Mouse (Mus musculus) hindbrain, postnatal 0 days (tissue): ENCODE results near the gene Hepacam2. TPM values are rescaled to one million over a fixed set of nuclear protein-coding genes. Genes with fewer than 3 reads are reported as not detected.
"Not testable (repeated sequence)": the region's sequence is repeated elsewhere in the genome, so short reads cannot be mapped to it uniquely, and the experiment has no call there.

ENCODE experiments used
- ATAC-seq: fragments of 200-750 bp; cut with Nextera tagmentation; 2 replicates; pipeline ENCODE4 v1.8.0; 2017; ENCODE audit warnings: mild to moderate bottlenecking, moderate TSS enrichment, moderate library complexity
- DNase-seq: peaks from one replicate; pipeline ENCODE4 v3.0.0-alpha.2; 2015; ENCODE audit warnings: low spot score
- H3K27ac ChIP-seq: fragments of 300-500 bp; sonication (generic); 2 replicates; pipeline ENCODE4 v1.5.1; 2014; ENCODE audit warnings: mild to moderate bottlenecking
- H3K27me3 ChIP-seq: fragments of 300-500 bp; sonication (generic); 2 replicates; pipeline ENCODE4 v1.6.1; 2014; ENCODE audit warnings: low read length, mixed read lengths; ENCODE audit not compliant: insufficient read depth
- H3K36me3 ChIP-seq: fragments of 300-500 bp; sonication (generic); 2 replicates; pipeline ENCODE4 v1.6.1; 2014; ENCODE audit warnings: low read length, mixed read lengths; ENCODE audit not compliant: insufficient read depth
- H3K4me1 ChIP-seq: fragments of 300-500 bp; sonication (generic); 2 replicates; pipeline ENCODE4 v1.6.1; 2014; ENCODE audit warnings: antibody characterized with exemption, low read length, mixed read lengths; ENCODE audit not compliant: insufficient read depth
- H3K4me2 ChIP-seq: fragments of 300-500 bp; sonication (generic); 2 replicates; pipeline ENCODE4 v1.6.1; 2014; ENCODE audit warnings: low read depth, mild to moderate bottlenecking, low read length, moderate library complexity, mixed read lengths
- H3K4me3 ChIP-seq: fragments of 300-500 bp; sonication (generic); 2 replicates; pipeline ENCODE4 v1.5.1; 2014; ENCODE audit warnings: low read length
- H3K9ac ChIP-seq: fragments of 300-500 bp; sonication (generic); replicated peaks from 2 replicates; pipeline ENCODE4 v1.6.1; 2014; ENCODE audit warnings: mild to moderate bottlenecking, low read length, moderate library complexity, mixed read lengths
- H3K9me3 ChIP-seq: fragments of 300-500 bp; sonication (generic); 2 replicates; pipeline ENCODE4 v1.6.1; 2016; ENCODE audit warnings: low read length, mixed read lengths
- CTCF ChIP-seq: IDR thresholded peaks from 2 replicates; pipeline ENCODE4 v1.5.1; 2016; ENCODE audit warnings: antibody characterized with exemption, control low read depth, low read depth
- WGBS: fragments of 180-500 bp; shearing (Covaris S2); extraction: QIAGEN DNeasy Blood & Tissue Kit; methylation state at CpG from one replicate; pipeline ENCODE4 v1.1.7; 2014; 5-methylcytosine and 5-hydroxymethylcytosine counted together
- polyA plus RNA-seq: library from polyadenylated mRNA; unstranded; fragments of >200 nt; fragmentation: Nextera tagmentation; extraction: Ambion mirVana; gene quantifications from 2 replicates; pipeline ENCODE4 v1.2.1, GENCODE M21; 2015
- total RNA-seq: library from RNA; depleted of rRNA; stranded (reverse); fragments of >200 nt; gene quantifications from 2 replicates; pipeline ENCODE4 v1.2.3, GENCODE M21; 2014; rRNA removed

Hepacam2 gene
- total and polyA plus RNA-seq, 2 experiments from 2014 or later: 0.42 to 1.3 TPM

GRCm38 (mm10) chr6:3447404-3447803, 50.7 kb downstream of the Hepacam2 start:
- H3K4me1 ChIP-seq: no peaks in the 10 kb centered on the region
- H3K9ac ChIP-seq: no peak overlapping the region
- no peak overlapping the region for H3K27ac ChIP-seq
- ATAC-seq: peak; percentile 73
- no peaks in the 10 kb centered on the region for H3K36me3 ChIP-seq
- H3K4me2 ChIP-seq: no peak overlapping the region
- no peak overlapping the region for H3K4me3 ChIP-seq
- H3K9me3 ChIP-seq: no peaks in the 10 kb centered on the region
- H3K27me3 ChIP-seq: no peaks in the 10 kb centered on the region
- peak; percentile 81 for DNase-seq
- peak; percentile 99 for TF ChIP-seq CTCF
- 7% methylated on average over 5 of the region's 5 CpGs for WGBS

DNA sequence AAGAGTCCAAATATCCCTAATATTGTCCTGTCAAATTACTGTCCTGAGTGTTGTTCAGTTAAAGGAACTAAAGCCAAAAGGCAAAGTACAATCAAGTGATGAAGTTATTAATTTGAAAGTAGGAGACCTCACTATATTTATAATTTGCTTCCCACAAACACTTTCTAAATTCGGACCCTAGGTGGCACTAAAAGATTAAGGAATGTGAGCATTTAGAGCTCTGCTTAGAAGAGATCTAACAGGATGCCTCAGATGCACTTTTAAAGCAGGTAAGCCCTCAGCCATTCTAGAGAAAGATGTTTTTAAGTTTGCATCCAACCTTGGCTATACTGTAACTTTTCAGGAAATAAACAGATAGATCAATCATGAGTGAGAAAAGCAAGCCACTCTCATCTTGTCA, 54.2 kb downstream of the Hepacam2 start:
- Histone ChIP-seq H3K4me1 (no peaks in the 10 kb centered on the region), H3K36me3 (no peaks in the 10 kb centered on the region), H3K9me3 (no peaks in the 10 kb centered on the region), H3K4me3 (no peak overlapping the region), H3K9ac (no peak overlapping the region), H3K4me2 (no peak overlapping the region), H3K27me3 (no peaks in the 10 kb centered on the region), H3K27ac (no peak overlapping the region)
- peak; percentile 51 for TF ChIP-seq CTCF
- ATAC-seq (no peak), DNase-seq (peak; percentile 58)
- 26% methylated on average over 1 of the region's 1 CpGs for WGBS

GRCm38 (mm10) chr6:3436087-3436486, 62.0 kb downstream of the Hepacam2 start:
- TF ChIP-seq CTCF: no peak
- no peak overlapping the region for H3K4me3 ChIP-seq
- H3K27me3 ChIP-seq: no peaks in the 10 kb centered on the region
- ATAC-seq (no peak), DNase-seq (no peak)
- no peaks in the 10 kb centered on the region for H3K36me3 ChIP-seq
- H3K9me3 ChIP-seq: no peaks in the 10 kb centered on the region
- no peaks in the 10 kb centered on the region for H3K4me1 ChIP-seq
- H3K9ac ChIP-seq: no peak overlapping the region
- H3K27ac ChIP-seq: no peak overlapping the region
- H3K4me2 ChIP-seq: no peak overlapping the region

DNA sequence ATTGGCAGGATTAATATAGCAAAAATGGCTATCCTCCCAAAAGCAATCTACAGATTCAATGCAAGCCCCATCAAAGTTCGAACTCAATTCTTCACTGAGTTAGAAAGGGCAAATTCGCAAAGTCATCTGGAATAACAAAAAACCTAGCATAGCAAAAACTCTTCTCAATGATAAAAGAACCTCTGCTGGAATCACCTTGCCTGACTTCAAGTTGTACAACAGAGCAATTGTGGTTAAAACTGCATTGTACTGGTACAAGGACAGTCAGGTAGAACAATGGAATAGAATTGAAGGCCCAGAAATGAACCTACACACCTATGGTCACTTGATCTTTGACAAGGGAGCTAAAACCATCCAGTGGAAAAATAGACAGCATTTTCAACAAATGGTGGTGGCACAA, 67.1 kb downstream of the Hepacam2 start:
- DNase-seq, H3K27ac ChIP-seq, ATAC-seq, H3K27me3 ChIP-seq, H3K4me2 ChIP-seq, H3K36me3 ChIP-seq, H3K9me3 ChIP-seq, H3K4me1 ChIP-seq, H3K9ac ChIP-seq, H3K4me3 ChIP-seq: not testable (repeated sequence)
- 78% methylated on average over 2 of the region's 2 CpGs for WGBS

DNA sequence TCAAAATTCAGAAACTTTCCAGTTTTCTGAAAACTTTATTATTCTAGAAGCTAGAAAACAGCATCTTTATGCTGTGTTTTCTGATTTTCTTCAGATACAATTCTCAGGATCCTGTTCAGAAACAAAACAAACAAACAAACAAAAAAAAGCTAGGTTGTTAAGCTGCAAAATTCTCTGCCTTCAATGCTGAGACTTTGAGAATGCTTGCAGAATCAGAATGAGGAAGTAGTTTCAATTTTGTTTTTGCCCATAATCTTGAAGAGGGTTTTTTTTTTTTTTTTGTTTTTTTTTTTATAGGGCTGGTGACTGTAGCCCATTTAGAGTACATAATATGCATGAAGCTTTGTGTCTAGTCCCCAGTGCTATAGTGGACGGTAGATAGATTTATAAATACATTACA, 71.1 kb downstream of the Hepacam2 start:
- ATAC-seq: no peak
- Histone ChIP-seq H3K36me3 (no peaks in the 10 kb centered on the region), H3K4me2 (no peak overlapping the region), H3K4me1 (no peaks in the 10 kb centered on the region), H3K4me3 (no peak overlapping the region), H3K27me3 (no peaks in the 10 kb centered on the region), H3K27ac (no peak overlapping the region), H3K9me3 (no peaks in the 10 kb centered on the region), H3K9ac (no peak overlapping the region)
- no peak for TF ChIP-seq CTCF
- WGBS: 78% methylated on average over 1 of the region's 1 CpGs
- DNase-seq: no peak

DNA sequence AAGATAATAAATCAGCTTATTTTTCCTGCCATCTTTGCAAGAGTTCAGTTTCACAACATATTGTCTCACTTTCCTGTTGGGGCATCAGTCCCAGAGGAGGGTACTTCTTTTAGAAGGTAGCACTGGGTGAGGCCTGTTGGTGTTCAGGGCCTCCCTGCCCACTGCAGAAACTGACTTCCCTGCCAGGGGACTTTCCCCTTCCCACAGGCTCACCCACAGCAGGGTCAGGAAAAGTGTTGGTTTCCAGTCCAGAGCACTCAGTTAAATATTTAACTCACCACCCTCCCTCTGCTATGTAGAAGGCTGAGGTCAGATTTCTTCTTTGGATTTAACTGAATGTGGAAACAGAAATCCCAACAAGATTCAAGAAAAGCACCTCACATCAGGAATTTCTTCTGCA, 72.8 kb downstream of the Hepacam2 start:
- H3K4me3 ChIP-seq, ATAC-seq, H3K9me3 ChIP-seq, H3K9ac ChIP-seq, H3K4me2 ChIP-seq, H3K36me3 ChIP-seq, H3K27ac ChIP-seq, H3K27me3 ChIP-seq, H3K4me1 ChIP-seq, DNase-seq: not testable (repeated sequence)

GRCm38 (mm10) chr6:3424613-3425277, 73.4 kb downstream of the Hepacam2 start:
- DNase-seq, H3K27ac ChIP-seq, H3K4me2 ChIP-seq, ATAC-seq, H3K27me3 ChIP-seq, H3K4me3 ChIP-seq, H3K9ac ChIP-seq, H3K4me1 ChIP-seq, H3K36me3 ChIP-seq, H3K9me3 ChIP-seq: not testable (repeated sequence)
- 56% methylated on average over 1 of the region's 4 CpGs for WGBS

Other genes with a start within 250 kb of the Hepacam2 start
- 1.8 and 2.3 TPM in 2 replicates for gene Samd9l, start 98.7 kb downstream of the Hepacam2 start, total RNA-seq
- 1.2 and 1.3 TPM in 2 replicates for gene Samd9l, start 98.7 kb downstream of the Hepacam2 start, polyA plus RNA-seq
- 31.7 and 68.1 TPM in 2 replicates for gene Vps50, start 84 bp upstream of the Hepacam2 start, total RNA-seq
- gene Vps50, start 84 bp upstream of the Hepacam2 start, polyA plus RNA-seq: 44.2 and 45.4 TPM in 2 replicates